Mouse (Mus musculus) heart, postnatal 36 days (tissue): ENCODE measurements around the gene Sned1. TPM values are rescaled to one million over a fixed set of nuclear protein-coding genes. Genes with fewer than 3 reads are reported as not detected.
"Not testable (repeated sequence)": the region's sequence is repeated elsewhere in the genome, so short reads cannot be mapped to it uniquely, and the experiment has no call there.

Source experiments
- DNase-seq, 2 experiments: peaks; one replicate each; pipeline ENCODE4 v3.0.0; 2021 to 2022
- intact Hi-C: fragments of 180-260 bp; cut with DNase I; formaldehyde crosslinking; loops from one replicate; pipeline ENCODE4 v1.15.1; 2025
- microRNA-seq, 2 experiments: library from miRNA; unstranded; fragments of <30 nt; microRNA quantifications; one replicate each; pipeline ENCODE4 v1.2.0; 2021; ENCODE audit warnings: borderline number of aligned reads in 2 of 2
- total RNA-seq, 2 experiments: library from RNA; stranded (reverse); gene quantifications; 2 replicates each; pipeline ENCODE4 v1.2.3; 2021

Gene Sned1
- total RNA-seq, 2 experiments from 2014 or later, result 9.6 to 12.8 TPM

GRCm38 (mm10) chr1:93294491-93294890, 58.9 kb downstream of the Sned1 start:
- intact Hi-C loops, DNase-seq: not testable (repeated sequence)

DNA sequence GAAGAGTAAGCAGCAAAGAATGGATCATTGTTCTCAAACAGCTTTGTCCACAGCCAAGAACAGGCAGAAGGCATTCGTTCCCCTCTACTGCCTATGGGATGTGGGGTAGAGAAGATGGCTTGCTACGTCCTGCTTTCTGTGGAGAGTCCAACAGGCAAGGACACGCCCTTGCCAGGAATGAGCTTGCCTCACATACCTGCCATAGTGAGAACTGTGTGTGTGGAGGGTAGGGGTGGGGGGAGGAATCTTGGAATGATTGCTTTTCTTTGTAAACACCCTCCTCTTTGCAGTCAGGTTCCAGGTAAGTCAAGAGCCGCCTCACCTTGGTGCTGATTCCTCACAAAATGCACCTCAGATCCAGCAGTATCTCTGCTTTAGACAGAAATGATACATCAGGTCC, 64.2 kb downstream of the Sned1 start:
- DNase-seq, result no peak
- intact Hi-C loops, result loop anchor here (10.0 kb wide), 1 partner anchor 125 kb away; no protein-coding TSS in a partner anchor

DNA sequence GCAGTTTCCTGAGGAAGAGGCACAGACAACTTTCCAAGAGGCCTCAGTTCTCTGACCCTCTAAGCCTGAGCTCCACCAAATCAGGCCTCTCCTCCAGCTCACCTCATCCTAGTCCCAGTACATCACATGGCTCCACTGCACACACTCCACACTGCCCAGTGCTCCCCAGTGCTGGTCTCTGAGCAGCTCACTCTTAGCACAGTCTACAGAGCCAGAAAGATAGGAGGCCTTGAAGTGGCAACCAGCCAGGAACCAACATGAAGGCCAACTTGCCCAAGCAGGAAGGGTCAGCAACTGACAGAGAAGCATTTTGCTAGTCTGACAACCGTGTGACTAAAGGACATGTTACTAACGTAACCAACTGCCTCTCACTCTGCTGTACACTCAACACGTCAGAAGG, 64.9 kb downstream of the Sned1 start:
- intact Hi-C loops, result loop anchor here (10.0 kb wide), 1 partner anchor 126 kb away; no protein-coding TSS in a partner anchor
- DNase-seq, result peak in 1 of 2 experiments; percentile 9

DNA sequence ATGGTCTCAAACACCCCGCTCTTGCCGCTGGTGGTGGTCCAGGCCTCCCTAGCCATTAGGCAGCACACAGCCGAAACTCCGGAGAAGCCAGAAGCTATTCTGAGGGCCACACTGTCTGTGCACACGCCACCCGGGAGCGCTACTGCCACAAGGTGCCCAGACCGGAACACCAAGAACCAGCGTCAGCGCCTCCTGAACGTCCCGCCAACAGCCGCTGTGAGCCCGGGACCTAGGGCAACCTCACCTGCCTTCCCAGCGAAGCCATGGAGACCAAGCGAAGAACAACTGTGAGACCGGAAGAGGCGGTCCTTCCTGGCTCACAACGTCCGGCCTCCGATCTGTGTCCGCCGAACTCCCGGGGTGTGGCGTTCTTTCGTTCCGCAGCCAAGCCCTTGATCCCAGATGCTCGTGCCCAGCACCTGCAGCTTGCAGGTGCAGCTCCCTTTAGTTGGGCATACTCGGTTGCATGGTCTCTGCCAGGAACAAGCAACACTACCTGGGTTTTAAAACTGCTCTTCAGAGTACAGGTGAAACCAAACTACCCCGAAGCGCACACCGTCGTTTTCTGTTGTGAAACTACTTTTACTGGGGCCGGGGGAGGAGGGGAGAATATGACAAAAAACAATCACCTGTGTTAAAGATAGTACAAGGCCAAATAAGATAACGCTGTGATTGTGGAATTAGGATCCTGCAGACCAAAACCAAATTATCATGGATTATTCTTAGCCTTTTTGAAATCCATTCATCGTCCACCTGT, 70.1 kb downstream of the Sned1 start, which contains the start of gene Mterf4:
Gene Mterf4 (minus strand): TSS at position 335 of the 757 bp plus-strand sequence.
- intact Hi-C loops, result loop anchor here (2.0 to 10.0 kb wide), 2 partner anchors 131 to 201 kb away; no protein-coding TSS in a partner anchor
- peak; percentile 79 to 83 for DNase-seq

- intact Hi-C loops, result no loop called here
- no peak for DNase-seq
Observed at GRCm38 (mm10) chr1:93323973-93324372, 88.3 kb downstream of the Sned1 start.

- intact Hi-C loops, result no loop called here
- no peak for DNase-seq
Observed at GRCm38 (mm10) chr1:93326446-93326845, 90.8 kb downstream of the Sned1 start.

DNA sequence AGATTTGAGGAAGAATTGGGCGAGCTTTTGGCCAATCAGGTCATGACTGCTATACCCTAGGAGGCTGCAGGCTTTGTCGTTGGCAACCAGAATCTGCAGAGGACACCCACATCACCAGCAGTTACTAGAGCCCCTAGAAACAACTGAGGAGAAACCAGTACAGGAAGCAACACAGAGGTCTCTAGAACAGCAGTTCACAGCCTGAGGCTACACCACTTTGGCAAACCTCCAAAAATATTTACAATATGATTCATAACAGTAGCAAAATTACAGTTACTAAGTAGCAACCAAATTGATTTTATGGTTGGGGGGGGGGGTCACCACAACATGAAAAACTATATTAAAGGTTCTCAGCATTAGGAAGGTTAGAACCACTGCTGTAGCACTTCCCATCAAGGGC, 99.0 kb downstream of the Sned1 start:
- intact Hi-C loops, result no loop called here
- no peak for DNase-seq

DNA sequence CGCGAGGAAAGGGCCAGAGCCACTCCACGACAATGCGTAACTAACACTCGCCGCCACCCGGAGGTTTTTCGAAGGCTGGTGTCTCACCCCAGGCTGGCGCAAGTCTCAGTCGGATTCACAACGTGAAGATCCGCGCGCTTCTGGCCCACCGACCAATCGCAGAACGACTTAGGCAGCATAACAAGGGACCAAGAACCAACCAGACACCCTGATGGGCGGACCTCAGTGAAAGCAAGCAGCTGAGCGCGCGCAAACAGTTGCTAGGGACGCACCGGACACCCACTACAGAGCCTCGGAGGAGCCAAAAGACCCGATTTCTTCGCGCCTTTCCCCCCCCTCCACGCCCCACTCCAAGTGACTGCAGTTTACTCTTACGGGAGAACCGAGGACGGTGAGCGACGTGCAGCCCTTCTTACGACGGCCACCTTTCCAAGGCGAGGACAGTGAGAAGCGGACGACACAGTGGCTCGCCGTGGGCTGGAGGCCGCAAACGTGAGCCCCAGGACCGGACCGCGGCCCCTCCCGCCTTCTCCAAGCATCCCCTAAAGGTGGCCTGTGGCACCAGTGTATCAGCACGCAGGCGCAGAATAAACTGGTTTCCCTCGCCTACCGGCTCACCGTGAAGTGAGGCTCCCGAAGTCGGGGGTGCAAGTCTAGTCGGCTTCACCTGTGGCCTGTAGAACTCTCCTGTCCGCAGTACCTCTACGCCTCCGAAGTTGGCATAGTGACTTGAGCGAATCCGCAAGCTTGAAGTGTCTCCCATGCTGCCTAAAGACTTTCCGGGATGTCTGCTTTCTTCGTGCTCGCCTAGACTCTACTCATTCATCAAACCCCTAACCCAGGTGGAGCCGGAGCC, 107.2 kb downstream of the Sned1 start, which contains the start of the genes Ppp1r7 and Pask:
Gene Ppp1r7 (plus strand): TSS at position 207 of the 856 bp plus-strand sequence.
Gene Pask (minus strand): TSS at position 835 of the 856 bp plus-strand sequence.
- peak; percentile 92 to 93 for DNase-seq
- intact Hi-C loops, result loop anchor here (1.0 to 10.0 kb wide), 6 partner anchors 94 to 414 kb away; partner anchors contain the start of genes Farp2, Gpr35 and Sned1

DNA sequence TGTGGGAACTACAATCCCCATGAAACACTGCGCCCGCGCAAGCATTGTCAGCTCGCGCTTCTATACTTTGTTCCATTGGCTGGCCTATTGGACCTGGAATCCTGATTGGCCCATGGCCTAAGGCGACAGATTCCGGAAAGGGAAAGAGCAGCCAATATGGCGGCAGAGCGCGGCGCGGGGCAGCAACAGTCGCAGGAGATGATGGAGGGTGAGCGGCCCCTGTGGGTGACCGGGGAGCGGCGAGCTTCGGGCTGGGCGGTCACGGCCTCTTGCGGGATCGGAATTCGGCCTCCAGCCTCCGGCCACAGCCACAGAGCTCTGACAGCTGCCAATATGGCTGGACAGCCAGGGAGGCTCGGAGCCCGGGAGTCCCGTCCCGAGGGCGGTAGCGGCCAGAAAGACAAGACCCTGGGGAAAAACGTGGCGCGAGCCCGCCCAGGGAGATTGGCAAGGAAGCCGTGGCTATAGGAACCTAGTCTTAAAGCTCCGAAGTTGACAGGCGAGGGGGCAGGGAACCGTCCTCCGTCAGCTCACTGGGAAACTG, 107.9 kb downstream of the Sned1 start:
- peak; percentile 90 to 91 for DNase-seq
- intact Hi-C loops, result loop anchor here (1.0 to 10.0 kb wide), 7 partner anchors 94 to 414 kb away; partner anchors contain the start of genes Farp2, Gpr35 and Sned1

- DNase-seq, result no peak
Observed at GRCm38 (mm10) chr1:93347176-93347575, 111.5 kb downstream of the Sned1 start.

GRCm38 (mm10) chr1:93349701-93350100, 114.1 kb downstream of the Sned1 start:
- intact Hi-C loops, result loop anchor here (10.0 kb wide), 1 partner anchor 395 kb away; the partner anchor contains the start of gene Gpr35
- DNase-seq, result no peak

More at GRCm38 (mm10) chr1:93347176-93347575, 111.5 kb downstream of the Sned1 start:
- intact Hi-C loops, result loop anchor here (10.0 kb wide), 1 partner anchor 392 kb away; the partner anchor contains the start of gene Gpr35

Small RNA genes lying within 50 kb of the gene (microRNA-seq; reads per million reads assigned to microRNA genes)
- gene Mir6901 (0 reads per million in 2 experiments), gene Mir6902 (0 reads per million in 2 experiments)

Other genes starting within 250 kb of the Sned1 start
- gene Aqp12, start 229.5 kb upstream of the Sned1 start, total RNA-seq, result not detected
- 1 to 10 TPM; 1.7 to 2.0 TPM for gene Kif1a, start 133.9 kb upstream of the Sned1 start, total RNA-seq
- not detected for gene Agxt, start 100.6 kb upstream of the Sned1 start, total RNA-seq
- not detected for gene 2310007B03Rik, start 74.9 kb upstream of the Sned1 start, total RNA-seq
- not detected for gene Crocc2, start 67.1 kb upstream of the Sned1 start, total RNA-seq
- gene Mterf4, start 70.1 kb downstream of the Sned1 start, total RNA-seq, result 10 to 100 TPM; 14.5 TPM
- gene Ppp1r7, start 107.0 kb downstream of the Sned1 start, total RNA-seq, result 10 to 100 TPM; 29.1 to 31.3 TPM
- under 1 TPM; 0.28 to 0.46 TPM for gene Pask, start 107.6 kb downstream of the Sned1 start, total RNA-seq
- not detected for gene Ano7, start 138.1 kb downstream of the Sned1 start, total RNA-seq
- gene Hdlbp, start 243.0 kb downstream of the Sned1 start, total RNA-seq, result 100 to 1,000 TPM; 568 to 579 TPM